Mouse (Mus musculus): Measurements from ENCODE around the gene Skap2. TPM values are rescaled to one million over a fixed set of nuclear protein-coding genes. Genes with fewer than 3 reads are reported as not detected.

Gene Skap2
- total RNA-seq, 2 experiments from 2014 or later: 14.1 to 15.7 TPM

GRCm38 (mm10) chr6:51849561-51849960, 162.8 kb downstream of the Skap2 start:
- Histone ChIP-seq H3K4me3 (peak overlapping the region; percentile 34; the same call in 1 of the 2 replicates), H3K27ac (peak overlapping the region; percentile 88)
- no peak for DNase-seq (ENCODE audit: low spot score in 2 of 2)
- no peak for TF ChIP-seq CTCF (conservative IDR thresholded peaks at IDR 0.05)

GRCm38 (mm10) chr6:51844106-51844505, 168.2 kb downstream of the Skap2 start:
- no peak for TF ChIP-seq CTCF (conservative IDR thresholded peaks at IDR 0.05)

GRCm38 (mm10) chr6:51843081-51843480, 169.3 kb downstream of the Skap2 start:
- DNase-seq (ENCODE audit: low spot score in 2 of 2): no peak
- H3K4me3 ChIP-seq: no peak overlapping the region
- no peak overlapping the region for H3K27ac ChIP-seq
- no peak for TF ChIP-seq CTCF (conservative IDR thresholded peaks at IDR 0.05)

More at GRCm38 (mm10) chr6:51844106-51844505, 168.2 kb downstream of the Skap2 start:
- Histone ChIP-seq H3K4me3 (peak overlapping the region; percentile 23; the same call in 1 of the 2 replicates), H3K27ac (peak overlapping the region; percentile 65)
- DNase-seq (ENCODE audit: low spot score in 2 of 2): no peak

GRCm38 (mm10) chr6:51838177-51838576, 174.2 kb downstream of the Skap2 start:
- no peak overlapping the region for H3K27ac ChIP-seq
- H3K4me3 ChIP-seq: no peak overlapping the region
- DNase-seq (ENCODE audit: low spot score in 2 of 2): no peak
- peak; percentile 31 for TF ChIP-seq CTCF (conservative IDR thresholded peaks at IDR 0.05)

- no peak overlapping the region for H3K4me3 ChIP-seq
- DNase-seq (ENCODE audit: low spot score in 2 of 2): no peak
- TF ChIP-seq CTCF (conservative IDR thresholded peaks at IDR 0.05): no peak
- H3K27ac ChIP-seq: no peak overlapping the region
These were observed 179.0 kb downstream of the Skap2 start for GRCm38 (mm10) chr6:51833362-51833761.

GRCm38 (mm10) chr6:51825621-51826021, 186.7 kb downstream of the Skap2 start:
- no peak overlapping the region for H3K4me3 ChIP-seq
- H3K27ac ChIP-seq: no peak overlapping the region
- TF ChIP-seq CTCF (conservative IDR thresholded peaks at IDR 0.05): no peak
- DNase-seq (ENCODE audit: low spot score in 2 of 2): no peak

GRCm38 (mm10) chr6:51824136-51824830, 188.1 kb downstream of the Skap2 start:
- no peak for TF ChIP-seq CTCF (conservative IDR thresholded peaks at IDR 0.05)
- DNase-seq (ENCODE audit: low spot score in 2 of 2): no peak
- Histone ChIP-seq H3K27ac (no peak overlapping the region), H3K4me3 (no peak overlapping the region)

GRCm38 (mm10) chr6:51822049-51822448, 190.3 kb downstream of the Skap2 start:
- no peak overlapping the region for H3K27ac ChIP-seq
- no peak for TF ChIP-seq CTCF (conservative IDR thresholded peaks at IDR 0.05)
- no peak for DNase-seq (ENCODE audit: low spot score in 2 of 2)
- H3K4me3 ChIP-seq: no peak overlapping the region

- no peak for TF ChIP-seq CTCF (conservative IDR thresholded peaks at IDR 0.05)
- DNase-seq (ENCODE audit: low spot score in 2 of 2): no peak
These were observed 191.5 kb downstream of the Skap2 start for GRCm38 (mm10) chr6:51820853-51821252.

GRCm38 (mm10) chr6:51816892-51817621, 195.3 kb downstream of the Skap2 start:
- Histone ChIP-seq H3K4me3 (no peak overlapping the region), H3K27ac (no peak overlapping the region)
- no peak for DNase-seq (ENCODE audit: low spot score in 2 of 2)
- TF ChIP-seq CTCF (conservative IDR thresholded peaks at IDR 0.05): no peak

More at GRCm38 (mm10) chr6:51820853-51821252, 191.5 kb downstream of the Skap2 start:
- H3K27ac ChIP-seq: no peak overlapping the region
- no peak overlapping the region for H3K4me3 ChIP-seq

GRCm38 (mm10) chr6:51810906-51811305, 201.4 kb downstream of the Skap2 start:
- H3K27ac ChIP-seq: peak overlapping the region; percentile 59; the same call in 1 of the 2 replicates
- peak; percentile 36 for TF ChIP-seq CTCF (conservative IDR thresholded peaks at IDR 0.05)
- peak in 1 of 2 experiments; percentile 25 for DNase-seq (ENCODE audit: low spot score in 2 of 2)
- no peak overlapping the region for H3K4me3 ChIP-seq

GRCm38 (mm10) chr6:51809164-51809824, 203.1 kb downstream of the Skap2 start:
- Histone ChIP-seq H3K4me3 (no peak overlapping the region), H3K27ac (no peak overlapping the region)
- DNase-seq (ENCODE audit: low spot score in 2 of 2): no peak
- no peak for TF ChIP-seq CTCF (conservative IDR thresholded peaks at IDR 0.05)

GRCm38 (mm10) chr6:51808011-51808410, 204.3 kb downstream of the Skap2 start:
- no peak overlapping the region for H3K27ac ChIP-seq

More at GRCm38 (mm10) chr6:51808011-51808410, 204.3 kb downstream of the Skap2 start:
- no peak overlapping the region for H3K4me3 ChIP-seq
- no peak for DNase-seq (ENCODE audit: low spot score in 2 of 2)
- TF ChIP-seq CTCF (conservative IDR thresholded peaks at IDR 0.05): no peak

Other genes with a start within 250 kb of the Skap2 start
- gene Hoxa1, start 145.8 kb upstream of the Skap2 start, total RNA-seq (2021): not detected
- gene Hoxa2, start 152.3 kb upstream of the Skap2 start, total RNA-seq (2021): not detected
- gene 5730596B20Rik, start 164.9 kb upstream of the Skap2 start, total RNA-seq (2021): not detected
- gene Hoxa4, start 179.2 kb upstream of the Skap2 start, total RNA-seq (2021): not detected
- not detected for gene Hoxa5, start 192.0 kb upstream of the Skap2 start, total RNA-seq (2021)
- gene Hoxa6, start 196.2 kb upstream of the Skap2 start, total RNA-seq (2021): not detected
- gene Hoxa3, start 200.8 kb upstream of the Skap2 start, total RNA-seq (2021): not detected
- gene Gm28308, start 200.8 kb upstream of the Skap2 start, total RNA-seq (2021): not detected
- gene Hoxa7, start 209.3 kb upstream of the Skap2 start, total RNA-seq (2021): not detected
- not detected for gene Hoxa9, start 218.5 kb upstream of the Skap2 start, total RNA-seq (2021)
- gene Hoxa10, start 228.3 kb upstream of the Skap2 start, total RNA-seq (2021): not detected
- gene Hoxa11, start 233.3 kb upstream of the Skap2 start, total RNA-seq (2021): not detected
- gene Hoxa13, start 248.3 kb upstream of the Skap2 start, total RNA-seq (2021): not detected

All from layer of hippocampus, adult 2 months (tissue).